Mouse (Mus musculus): Measurements from ENCODE around the gene Cux2. TPM values are rescaled to one million over a fixed set of nuclear protein-coding genes. Genes with fewer than 3 reads are reported as not detected.

Gene Cux2
- 0.47 and 0.75 TPM in 2 replicates for polyA plus RNA-seq (2015; fragmentation: Nextera tagmentation; extraction: Ambion mirVana)

GRCm38 (mm10) chr5:122050017-122050831 lies at the start of gene Cux2:
Gene Cux2 (minus strand): TSS chr5:122050102.
- peaks cover 28% of the 10 kb centered on the region for H3K27me3 ChIP-seq (replicated peaks; ENCODE audit: insufficient read depth, low read length)

GRCm38 (mm10) chr5:122094439-122094838 lies 44.5 kb upstream of the Cux2 start:
- DNase-seq (ENCODE audit: low spot score) (no peak), ATAC-seq (no peak)
- Histone ChIP-seq H3K27me3 (replicated peaks; ENCODE audit: insufficient read depth, low read length) (no peaks in the 10 kb centered on the region), H3K4me2 (replicated peaks; ENCODE audit: low read depth, low read length) (no peak overlapping the region), H3K27ac (ENCODE audit: low read length) (no peak overlapping the region), H3K36me3 (ENCODE audit: insufficient read depth, low read length) (no peaks in the 10 kb centered on the region), H3K4me3 (ENCODE audit: low read depth, low read length) (no peak overlapping the region), H3K4me1 (ENCODE audit: insufficient read depth, low read depth, low read length) (no peaks in the 10 kb centered on the region), H3K9me3 (ENCODE audit: low read length) (no peaks in the 10 kb centered on the region), H3K9ac (replicated peaks; ENCODE audit: low read depth) (no peak overlapping the region)
- 80% methylated on average over 10 of the region's 10 CpGs for WGBS
- TF ChIP-seq CTCF (IDR thresholded peaks at IDR 0.05) (no peak), EP300 (IDR thresholded peaks at IDR 0.05) (no peak)

More at GRCm38 (mm10) chr5:122050017-122050831, at the start of gene Cux2:
- peak within 1 kb of the TSS; percentile 32; the same call in 1 of the 2 replicates for H3K27ac ChIP-seq (ENCODE audit: low read length)
- peak; percentile 89 for ATAC-seq
- DNase-seq (ENCODE audit: low spot score) = peak; percentile 62
- peak within 1 kb of the TSS; percentile 78 for H3K4me2 ChIP-seq (replicated peaks; ENCODE audit: low read depth, low read length)
- H3K4me1 ChIP-seq (ENCODE audit: insufficient read depth, low read depth, low read length) = peaks cover 4% of the 10 kb centered on the region; the same call in 1 of the 2 replicates
- H3K4me3 ChIP-seq (ENCODE audit: low read depth, low read length) = peak within 1 kb of the TSS; percentile 72
- no peaks in the 10 kb centered on the region for H3K9me3 ChIP-seq (ENCODE audit: low read length)
- peak within 1 kb of the TSS; percentile 23; the same call in 1 of the 2 replicates for H3K9ac ChIP-seq (replicated peaks; ENCODE audit: low read depth)
- H3K36me3 ChIP-seq (ENCODE audit: insufficient read depth, low read length) = no peaks in the 10 kb centered on the region
- TF ChIP-seq CTCF (IDR thresholded peaks at IDR 0.05) = peak; percentile 68
- no peak for TF ChIP-seq EP300 (IDR thresholded peaks at IDR 0.05)
- 1% methylated on average over 61 of the region's 90 CpGs for WGBS

GRCm38 (mm10) chr5:122093734-122094133 lies 43.8 kb upstream of the Cux2 start:
- DNase-seq (ENCODE audit: low spot score) = no peak
- H3K9ac ChIP-seq (replicated peaks; ENCODE audit: low read depth) = no peak overlapping the region

GRCm38 (mm10) chr5:122092794-122093193 lies 42.9 kb upstream of the Cux2 start:
- ATAC-seq = no peak; the same call in 1 of the 2 replicates
- no peak overlapping the region for H3K27ac ChIP-seq (ENCODE audit: low read length)
- no peak overlapping the region for H3K9ac ChIP-seq (replicated peaks; ENCODE audit: low read depth)
- H3K36me3 ChIP-seq (ENCODE audit: insufficient read depth, low read length) = no peaks in the 10 kb centered on the region
- no peak overlapping the region for H3K4me2 ChIP-seq (replicated peaks; ENCODE audit: low read depth, low read length)
- 58% methylated on average over 11 of the region's 11 CpGs for WGBS
- H3K4me1 ChIP-seq (ENCODE audit: insufficient read depth, low read depth, low read length) = no peaks in the 10 kb centered on the region
- H3K4me3 ChIP-seq (ENCODE audit: low read depth, low read length) = no peak overlapping the region
- H3K9me3 ChIP-seq (ENCODE audit: low read length) = no peaks in the 10 kb centered on the region
- no peak for DNase-seq (ENCODE audit: low spot score)
- TF ChIP-seq EP300 (IDR thresholded peaks at IDR 0.05) (no peak), CTCF (IDR thresholded peaks at IDR 0.05) (no peak)
- H3K27me3 ChIP-seq (replicated peaks; ENCODE audit: insufficient read depth, low read length) = no peaks in the 10 kb centered on the region

More at GRCm38 (mm10) chr5:122093734-122094133, 43.8 kb upstream of the Cux2 start:
- Histone ChIP-seq H3K27ac (ENCODE audit: low read length) (no peak overlapping the region), H3K4me3 (ENCODE audit: low read depth, low read length) (no peak overlapping the region), H3K36me3 (ENCODE audit: insufficient read depth, low read length) (no peaks in the 10 kb centered on the region), H3K9me3 (ENCODE audit: low read length) (no peaks in the 10 kb centered on the region), H3K4me1 (ENCODE audit: insufficient read depth, low read depth, low read length) (no peaks in the 10 kb centered on the region), H3K27me3 (replicated peaks; ENCODE audit: insufficient read depth, low read length) (no peaks in the 10 kb centered on the region), H3K4me2 (replicated peaks; ENCODE audit: low read depth, low read length) (no peak overlapping the region)
- 69% methylated on average over 14 of the region's 14 CpGs for WGBS
- no peak for ATAC-seq
- TF ChIP-seq EP300 (IDR thresholded peaks at IDR 0.05) (no peak), CTCF (IDR thresholded peaks at IDR 0.05) (no peak)

- H3K4me3 ChIP-seq (ENCODE audit: low read depth, low read length) = no peak overlapping the region
- H3K36me3 ChIP-seq (ENCODE audit: insufficient read depth, low read length) = no peaks in the 10 kb centered on the region
- ATAC-seq (no peak), DNase-seq (ENCODE audit: low spot score) (peak; percentile 37)
- H3K9me3 ChIP-seq (ENCODE audit: low read length) = no peaks in the 10 kb centered on the region
- H3K4me2 ChIP-seq (replicated peaks; ENCODE audit: low read depth, low read length) = no peak overlapping the region
- no peak for TF ChIP-seq EP300 (IDR thresholded peaks at IDR 0.05)
- peak; percentile 93 for TF ChIP-seq CTCF (IDR thresholded peaks at IDR 0.05)
- no peaks in the 10 kb centered on the region for H3K4me1 ChIP-seq (ENCODE audit: insufficient read depth, low read depth, low read length)
- no peak overlapping the region for H3K27ac ChIP-seq (ENCODE audit: low read length)
- H3K27me3 ChIP-seq (replicated peaks; ENCODE audit: insufficient read depth, low read length) = no peaks in the 10 kb centered on the region
- no peak overlapping the region for H3K9ac ChIP-seq (replicated peaks; ENCODE audit: low read depth)
- WGBS = 12% methylated on average over 15 of the region's 15 CpGs
These were observed 41.2 kb upstream of the Cux2 start for GRCm38 (mm10) chr5:122091070-122091469.

GRCm38 (mm10) chr5:122089664-122090063 lies 39.8 kb upstream of the Cux2 start:
- no peak overlapping the region for H3K27ac ChIP-seq (ENCODE audit: low read length)
- no peaks in the 10 kb centered on the region for H3K9me3 ChIP-seq (ENCODE audit: low read length)
- H3K36me3 ChIP-seq (ENCODE audit: insufficient read depth, low read length) = no peaks in the 10 kb centered on the region
- H3K4me2 ChIP-seq (replicated peaks; ENCODE audit: low read depth, low read length) = no peak overlapping the region
- H3K9ac ChIP-seq (replicated peaks; ENCODE audit: low read depth) = no peak overlapping the region
- TF ChIP-seq EP300 (IDR thresholded peaks at IDR 0.05) = no peak
- TF ChIP-seq CTCF (IDR thresholded peaks at IDR 0.05) = no peak
- H3K27me3 ChIP-seq (replicated peaks; ENCODE audit: insufficient read depth, low read length) = no peaks in the 10 kb centered on the region
- H3K4me1 ChIP-seq (ENCODE audit: insufficient read depth, low read depth, low read length) = no peaks in the 10 kb centered on the region
- DNase-seq (ENCODE audit: low spot score) (no peak), ATAC-seq (no peak)
- 79% methylated on average over 8 of the region's 8 CpGs for WGBS
- H3K4me3 ChIP-seq (ENCODE audit: low read depth, low read length) = no peak overlapping the region
